Mouse (Mus musculus): ENCODE results near the gene Npff. TPM values are rescaled to one million over a fixed set of nuclear protein-coding genes. Genes with fewer than 3 reads are reported as not detected.

The Npff gene
- total and polyA plus RNA-seq, 2 experiments from 2014 or later, result 3.1 to 4.6 TPM

- Histone ChIP-seq H3K9me3 (ENCODE audit: low read length) (no peaks in the 10 kb centered on the region), H3K9ac (replicated peaks; ENCODE audit: low read length) (no peak overlapping the region), H3K27ac (no peak overlapping the region), H3K4me1 (ENCODE audit: insufficient read depth, low read length) (no peaks in the 10 kb centered on the region), H3K4me3 (ENCODE audit: low read length) (no peak overlapping the region), H3K4me2 (ENCODE audit: low read depth, low read length) (no peak overlapping the region), H3K27me3 (ENCODE audit: insufficient read depth, low read length) (no peaks in the 10 kb centered on the region), H3K36me3 (ENCODE audit: insufficient read depth, low read length) (peaks cover 73% of the 10 kb centered on the region)
- DNase-seq (ENCODE audit: low spot score), result no peak
- 94% methylated on average over 5 of the region's 5 CpGs for WGBS
- no peak for TF ChIP-seq CTCF (IDR thresholded peaks at IDR 0.05; ENCODE audit: low read depth)
- ATAC-seq, result no peak
These were observed 24.3 kb downstream of the Npff start for GRCm38 (mm10) chr15:102500479-102500878.

DNA sequence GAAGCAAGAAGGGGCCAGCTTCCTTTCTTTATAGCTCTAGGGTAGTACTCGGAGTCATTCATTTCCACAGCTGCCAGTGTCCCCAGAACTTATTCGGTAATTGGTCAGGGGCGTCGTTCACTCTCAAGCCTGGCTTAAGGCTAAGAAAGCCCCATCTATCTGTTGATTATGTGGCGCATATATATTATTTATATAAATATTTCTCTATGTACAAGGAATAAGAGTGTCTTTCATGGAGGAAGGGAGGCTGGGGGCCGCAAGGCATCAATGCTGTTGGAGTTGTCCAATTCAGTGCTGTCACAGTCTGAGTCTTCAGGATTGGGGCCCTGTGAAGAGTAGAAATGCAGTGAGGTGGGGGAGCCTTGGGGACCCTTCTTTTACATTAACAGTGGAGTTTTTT lies 24.9 kb downstream of the Npff start:
- Histone ChIP-seq H3K9me3 (ENCODE audit: low read length) (no peaks in the 10 kb centered on the region), H3K4me3 (ENCODE audit: low read length) (no peak overlapping the region), H3K4me2 (ENCODE audit: low read depth, low read length) (no peak overlapping the region), H3K36me3 (ENCODE audit: insufficient read depth, low read length) (peaks cover 67% of the 10 kb centered on the region), H3K27me3 (ENCODE audit: insufficient read depth, low read length) (no peaks in the 10 kb centered on the region), H3K4me1 (ENCODE audit: insufficient read depth, low read length) (no peaks in the 10 kb centered on the region), H3K9ac (replicated peaks; ENCODE audit: low read length) (no peak overlapping the region), H3K27ac (no peak overlapping the region)
- DNase-seq (ENCODE audit: low spot score), result no peak
- TF ChIP-seq CTCF (IDR thresholded peaks at IDR 0.05; ENCODE audit: low read depth), result no peak
- WGBS, result 85% methylated on average over 6 of the region's 6 CpGs
- ATAC-seq, result no peak

DNA sequence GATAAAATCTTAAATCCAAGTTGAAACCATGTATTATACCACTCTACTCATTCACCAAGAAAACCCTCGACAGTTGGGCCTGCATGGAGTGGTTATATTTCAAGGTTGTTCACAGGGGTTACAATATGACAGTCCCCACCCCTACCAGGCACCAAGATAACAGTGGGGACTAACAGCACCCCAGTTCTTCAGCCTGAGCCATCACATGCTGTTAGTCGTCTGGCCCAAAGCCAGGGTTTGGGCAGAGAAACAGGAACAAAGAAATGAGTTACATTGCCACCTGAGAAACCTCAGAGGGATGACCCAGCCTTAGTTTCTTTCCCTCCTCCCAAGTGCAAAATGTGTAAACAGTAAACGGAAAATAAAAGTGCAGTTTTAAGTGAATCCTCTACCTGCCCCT lies 25.4 kb downstream of the Npff start:
- Histone ChIP-seq H3K4me1 (ENCODE audit: insufficient read depth, low read length) (no peaks in the 10 kb centered on the region), H3K36me3 (ENCODE audit: insufficient read depth, low read length) (peaks cover 66% of the 10 kb centered on the region)
- 70% methylated on average over 3 of the region's 3 CpGs for WGBS

DNA sequence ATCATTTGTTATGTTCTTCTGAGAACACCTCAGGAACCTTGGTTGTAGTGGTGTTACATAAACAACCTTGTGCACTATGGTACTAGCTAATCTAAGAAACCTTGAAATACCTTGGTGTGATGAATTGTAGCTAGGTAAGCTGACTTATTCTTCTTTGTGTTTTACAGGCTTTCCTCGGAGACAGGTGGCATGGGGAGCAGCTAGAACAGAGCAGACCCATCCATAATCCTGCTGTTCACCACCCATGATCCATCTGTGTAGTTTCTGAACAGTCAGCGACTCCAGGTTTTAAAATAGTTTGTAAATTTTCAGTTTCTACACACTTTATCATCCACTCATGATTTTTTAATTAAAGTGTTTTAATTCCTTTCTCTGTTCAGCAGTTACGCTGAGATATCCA lies 26.4 kb downstream of the Npff start:
- no peaks in the 10 kb centered on the region for H3K4me1 ChIP-seq (ENCODE audit: insufficient read depth, low read length)
- no peak for DNase-seq (ENCODE audit: low spot score)
- H3K9ac ChIP-seq (replicated peaks; ENCODE audit: low read length), result no peak overlapping the region
- TF ChIP-seq CTCF (IDR thresholded peaks at IDR 0.05; ENCODE audit: low read depth), result no peak
- no peaks in the 10 kb centered on the region for H3K27me3 ChIP-seq (ENCODE audit: insufficient read depth, low read length)
- no peak for ATAC-seq
- no peaks in the 10 kb centered on the region for H3K9me3 ChIP-seq (ENCODE audit: low read length)
- H3K36me3 ChIP-seq (ENCODE audit: insufficient read depth, low read length), result peaks cover 66% of the 10 kb centered on the region
- 87% methylated on average over 3 of the region's 3 CpGs for WGBS
- no peak overlapping the region for H3K4me3 ChIP-seq (ENCODE audit: low read length)
- H3K27ac ChIP-seq, result no peak overlapping the region
- H3K4me2 ChIP-seq (ENCODE audit: low read depth, low read length), result no peak overlapping the region

More for the DNA sequence above, 25.4 kb downstream of the Npff start:
- ATAC-seq, result no peak
- no peak for DNase-seq (ENCODE audit: low spot score)
- Histone ChIP-seq H3K9me3 (ENCODE audit: low read length) (no peaks in the 10 kb centered on the region), H3K9ac (replicated peaks; ENCODE audit: low read length) (no peak overlapping the region), H3K27me3 (ENCODE audit: insufficient read depth, low read length) (no peaks in the 10 kb centered on the region), H3K27ac (no peak overlapping the region), H3K4me2 (ENCODE audit: low read depth, low read length) (no peak overlapping the region), H3K4me3 (ENCODE audit: low read length) (no peak overlapping the region)
- TF ChIP-seq CTCF (IDR thresholded peaks at IDR 0.05; ENCODE audit: low read depth), result no peak

DNA sequence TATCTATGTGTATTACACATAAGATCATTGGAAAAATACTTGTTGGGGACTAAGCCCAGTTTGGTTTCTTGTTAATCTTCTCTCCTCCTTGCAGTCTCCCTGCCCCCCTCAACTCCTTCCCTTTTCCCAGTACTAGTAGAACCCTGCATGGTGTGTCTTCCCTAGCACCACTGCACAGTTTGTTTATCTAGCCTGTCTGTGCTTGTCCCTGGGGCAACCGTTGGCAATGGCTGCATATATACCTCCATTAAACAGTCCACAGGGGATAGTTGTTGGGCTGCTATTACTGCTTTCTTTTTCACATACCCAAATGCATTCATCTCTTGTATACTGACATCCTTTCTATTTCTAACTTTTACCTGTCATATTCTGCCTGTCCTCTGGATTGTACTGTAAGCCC lies 37.1 kb downstream of the Npff start:
- peaks cover 67% of the 10 kb centered on the region for H3K36me3 ChIP-seq (ENCODE audit: insufficient read depth, low read length)
- ATAC-seq (no peak), DNase-seq (ENCODE audit: low spot score) (no peak)
- no peaks in the 10 kb centered on the region for H3K9me3 ChIP-seq (ENCODE audit: low read length)
- WGBS, result 85% methylated on average over 1 of the region's 1 CpGs
- H3K4me2 ChIP-seq (ENCODE audit: low read depth, low read length), result no peak overlapping the region
- no peaks in the 10 kb centered on the region for H3K4me1 ChIP-seq (ENCODE audit: insufficient read depth, low read length)
- TF ChIP-seq CTCF (IDR thresholded peaks at IDR 0.05; ENCODE audit: low read depth), result no peak
- H3K27me3 ChIP-seq (ENCODE audit: insufficient read depth, low read length), result no peaks in the 10 kb centered on the region
- H3K4me3 ChIP-seq (ENCODE audit: low read length), result no peak overlapping the region
- H3K9ac ChIP-seq (replicated peaks; ENCODE audit: low read length), result no peak overlapping the region
- H3K27ac ChIP-seq, result no peak overlapping the region

DNA sequence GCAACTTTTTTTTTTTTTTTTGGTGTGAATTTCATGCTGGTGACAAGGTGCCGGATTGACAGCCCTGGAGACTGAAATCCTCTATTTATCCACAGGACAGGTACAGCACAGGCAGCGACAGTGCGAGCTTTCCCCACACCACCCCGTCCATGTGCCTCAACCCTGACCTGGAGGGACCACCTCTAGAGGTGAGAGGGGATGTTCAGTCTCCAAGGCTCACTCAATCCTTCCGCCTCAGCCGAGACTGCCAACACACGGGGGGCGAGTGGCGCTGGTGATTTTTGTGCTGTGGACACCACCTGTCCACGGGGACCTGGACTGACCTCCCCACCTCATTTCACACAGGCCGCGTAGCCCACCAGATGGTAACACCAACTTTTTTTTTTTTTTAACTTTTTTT lies 38.9 kb downstream of the Npff start:
- Histone ChIP-seq H3K36me3 (ENCODE audit: insufficient read depth, low read length) (peaks cover 61% of the 10 kb centered on the region), H3K9ac (replicated peaks; ENCODE audit: low read length) (no peak overlapping the region), H3K4me3 (ENCODE audit: low read length) (no peak overlapping the region), H3K9me3 (ENCODE audit: low read length) (no peaks in the 10 kb centered on the region), H3K4me1 (ENCODE audit: insufficient read depth, low read length) (no peaks in the 10 kb centered on the region), H3K27me3 (ENCODE audit: insufficient read depth, low read length) (no peaks in the 10 kb centered on the region), H3K27ac (no peak overlapping the region), H3K4me2 (ENCODE audit: low read depth, low read length) (no peak overlapping the region)
- no peak for TF ChIP-seq CTCF (IDR thresholded peaks at IDR 0.05; ENCODE audit: low read depth)
- WGBS, result 88% methylated on average over 12 of the region's 12 CpGs
- DNase-seq (ENCODE audit: low spot score) (no peak), ATAC-seq (no peak)

DNA sequence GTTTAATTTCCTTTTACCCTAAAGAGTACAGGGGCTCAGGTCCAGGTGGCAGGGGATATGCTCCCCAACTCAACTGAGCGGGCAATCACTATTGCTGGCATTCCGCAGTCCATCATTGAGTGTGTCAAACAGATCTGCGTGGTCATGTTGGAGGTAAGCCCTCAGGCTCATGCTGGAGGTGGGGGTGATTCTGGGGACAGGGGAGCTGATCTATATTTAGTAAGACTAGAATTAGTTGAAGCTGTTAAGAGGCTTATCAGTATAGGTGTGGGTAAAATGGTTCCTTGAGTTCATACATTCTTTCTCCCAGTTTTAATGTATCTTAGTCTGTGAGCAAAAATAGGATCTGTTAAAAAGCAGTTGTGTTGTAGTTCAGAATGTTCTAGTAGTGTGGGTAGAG lies 41.6 kb downstream of the Npff start:
- Histone ChIP-seq H3K9ac (replicated peaks; ENCODE audit: low read length) (no peak overlapping the region), H3K27me3 (ENCODE audit: insufficient read depth, low read length) (no peaks in the 10 kb centered on the region), H3K4me3 (ENCODE audit: low read length) (no peak overlapping the region), H3K4me2 (ENCODE audit: low read depth, low read length) (no peak overlapping the region), H3K27ac (no peak overlapping the region), H3K9me3 (ENCODE audit: low read length) (no peaks in the 10 kb centered on the region), H3K4me1 (ENCODE audit: insufficient read depth, low read length) (no peaks in the 10 kb centered on the region), H3K36me3 (ENCODE audit: insufficient read depth, low read length) (peaks cover 43% of the 10 kb centered on the region)
- ATAC-seq (no peak), DNase-seq (ENCODE audit: low spot score) (no peak)
- WGBS, result 93% methylated on average over 3 of the region's 3 CpGs
- TF ChIP-seq CTCF (IDR thresholded peaks at IDR 0.05; ENCODE audit: low read depth), result no peak
